Mouse (Mus musculus): ENCODE results near the gene Cldn4.

GRCm38 (mm10) chr5:134973526-134973925, 26.8 kb upstream of the Cldn4 start:
- TF ChIP-seq CTCF (IDR thresholded peaks at IDR 0.05; ENCODE audit: control insufficient read depth, insufficient read depth, insufficient replicate concordance, low read depth, low read length) (no peak), POLR2A (IDR thresholded peaks at IDR 0.05; ENCODE audit: control insufficient read depth, low read depth, low read length) (no peak)
